Mouse (Mus musculus): ENCODE results near the gene Hpf1. TPM values are rescaled to one million over a fixed set of nuclear protein-coding genes. Genes with fewer than 3 reads are reported as not detected.
A peak's percentile ranks its signal among the peaks of the same experiment; 100 is the strongest.

Hpf1 gene
- polyA plus RNA-seq, 1 experiment from 2014 or later, result 42.4 TPM

DNA sequence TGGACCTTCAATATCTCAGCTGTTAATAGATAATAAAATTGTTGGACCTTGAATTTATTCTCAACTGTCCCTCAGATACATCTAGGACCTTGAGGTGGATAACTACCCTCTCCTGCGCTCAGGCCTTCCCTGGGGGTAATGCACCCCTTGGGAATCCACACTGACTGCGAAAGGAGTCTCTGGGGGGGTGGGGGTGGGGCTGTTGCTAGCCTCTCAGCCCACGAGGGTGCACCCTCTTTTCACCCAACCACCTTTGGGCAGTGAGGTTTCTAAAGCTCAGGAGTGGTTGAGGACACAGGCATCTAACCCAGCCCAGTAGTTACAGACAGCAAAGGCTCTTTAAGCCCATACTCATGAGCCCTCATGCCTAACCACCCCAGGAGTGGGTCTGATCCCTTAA, 29.5 kb upstream of the Hpf1 start:
- Histone ChIP-seq H3K27ac (ENCODE audit: low read depth, low read length) (no peak overlapping the region), H3K27me3 (replicated peaks; ENCODE audit: control insufficient read depth, insufficient read depth, low read length) (no peaks in the 10 kb centered on the region), H3K36me3 (ENCODE audit: control insufficient read depth, insufficient read depth) (no peaks in the 10 kb centered on the region), H3K9me3 (ENCODE audit: control insufficient read depth) (no peaks in the 10 kb centered on the region), H3K9ac (ENCODE audit: low read depth, low read length) (no peak overlapping the region), H3K4me1 (replicated peaks; ENCODE audit: control insufficient read depth, insufficient read depth, low read length) (no peaks in the 10 kb centered on the region), H3K4me3 (ENCODE audit: low read depth, low read length) (no peak overlapping the region), H3K4me2 (replicated peaks; ENCODE audit: low read depth) (no peak overlapping the region)
- WGBS, result 80% methylated on average over 3 of the region's 3 CpGs
- ATAC-seq, result no peak
- TF ChIP-seq CTCF (IDR thresholded peaks at IDR 0.05; ENCODE audit: low read depth), result no peak

DNA sequence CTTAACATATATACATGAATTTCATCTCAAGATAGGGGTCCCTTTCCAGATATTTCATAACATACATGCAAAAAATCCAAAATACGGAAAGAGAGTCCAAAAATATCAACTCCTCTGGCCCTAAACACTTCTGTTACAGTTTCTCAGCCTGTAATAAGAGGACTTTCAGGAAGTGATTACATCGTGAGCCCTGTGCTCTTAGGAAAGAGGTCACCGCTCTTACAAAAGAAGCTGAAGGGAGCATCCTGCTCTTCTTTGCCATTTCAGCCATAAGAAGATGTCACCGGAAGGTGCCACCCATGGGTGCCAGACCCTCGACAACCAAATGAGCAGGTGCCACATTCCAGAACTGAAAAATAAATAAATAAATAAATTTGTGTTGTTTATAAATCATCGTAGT, 28.4 kb upstream of the Hpf1 start:
- Histone ChIP-seq H3K4me3 (ENCODE audit: low read depth, low read length) (no peak overlapping the region), H3K36me3 (ENCODE audit: control insufficient read depth, insufficient read depth) (no peaks in the 10 kb centered on the region), H3K27ac (ENCODE audit: low read depth, low read length) (no peak overlapping the region), H3K4me1 (replicated peaks; ENCODE audit: control insufficient read depth, insufficient read depth, low read length) (no peaks in the 10 kb centered on the region), H3K9me3 (ENCODE audit: control insufficient read depth) (no peaks in the 10 kb centered on the region), H3K27me3 (replicated peaks; ENCODE audit: control insufficient read depth, insufficient read depth, low read length) (no peaks in the 10 kb centered on the region), H3K4me2 (replicated peaks; ENCODE audit: low read depth) (no peak overlapping the region), H3K9ac (ENCODE audit: low read depth, low read length) (no peak overlapping the region)
- TF ChIP-seq CTCF (IDR thresholded peaks at IDR 0.05; ENCODE audit: low read depth), result no peak
- no peak for ATAC-seq
- 86% methylated on average over 6 of the region's 6 CpGs for WGBS

- no peaks in the 10 kb centered on the region for H3K4me1 ChIP-seq (replicated peaks; ENCODE audit: control insufficient read depth, insufficient read depth, low read length)
- H3K27me3 ChIP-seq (replicated peaks; ENCODE audit: control insufficient read depth, insufficient read depth, low read length), result no peaks in the 10 kb centered on the region
- no peak for ATAC-seq
- H3K4me2 ChIP-seq (replicated peaks; ENCODE audit: low read depth), result no peak overlapping the region
- no peaks in the 10 kb centered on the region for H3K36me3 ChIP-seq (ENCODE audit: control insufficient read depth, insufficient read depth)
- H3K9me3 ChIP-seq (ENCODE audit: control insufficient read depth), result no peaks in the 10 kb centered on the region
- WGBS, result 70% methylated on average over 6 of the region's 6 CpGs
- no peak overlapping the region for H3K9ac ChIP-seq (ENCODE audit: low read depth, low read length)
- TF ChIP-seq CTCF (IDR thresholded peaks at IDR 0.05; ENCODE audit: low read depth), result no peak
- no peak overlapping the region for H3K4me3 ChIP-seq (ENCODE audit: low read depth, low read length)
- H3K27ac ChIP-seq (ENCODE audit: low read depth, low read length), result no peak overlapping the region
Observed at GRCm38 (mm10) chr8:60864875-60865274, 25.3 kb upstream of the Hpf1 start.

DNA sequence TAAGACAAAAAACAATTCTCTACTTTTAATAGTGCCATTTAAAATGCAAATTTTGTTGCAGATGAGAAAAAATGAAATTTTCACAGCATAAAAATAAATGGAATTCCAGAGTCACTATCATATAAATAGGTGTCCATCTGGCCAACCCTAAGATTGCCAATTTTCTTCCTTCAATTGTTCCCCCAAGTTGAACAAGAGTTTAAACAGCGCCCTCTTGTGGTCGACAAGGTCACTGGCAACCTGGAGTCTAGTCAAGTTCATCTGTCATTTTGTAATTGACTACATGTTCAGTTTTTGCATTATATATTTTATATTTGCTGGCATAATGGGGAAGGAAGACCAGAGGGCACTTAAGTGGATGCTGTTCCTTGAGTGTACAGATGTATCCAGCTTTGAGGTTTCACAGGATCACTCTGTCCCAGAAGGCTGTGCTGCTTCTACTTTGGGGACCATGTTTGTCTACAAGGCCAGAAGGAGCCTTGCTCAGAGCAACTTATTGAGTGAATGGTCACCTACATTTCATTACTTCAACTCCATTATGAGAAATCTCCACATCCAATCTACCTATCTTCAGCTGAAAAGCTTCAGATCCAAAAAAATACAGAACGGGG, 24.6 kb upstream of the Hpf1 start:
- H3K4me1 ChIP-seq (replicated peaks; ENCODE audit: control insufficient read depth, insufficient read depth, low read length), result no peaks in the 10 kb centered on the region
- H3K27me3 ChIP-seq (replicated peaks; ENCODE audit: control insufficient read depth, insufficient read depth, low read length), result no peaks in the 10 kb centered on the region
- no peak overlapping the region for H3K4me3 ChIP-seq (ENCODE audit: low read depth, low read length)
- H3K27ac ChIP-seq (ENCODE audit: low read depth, low read length), result no peak overlapping the region
- H3K36me3 ChIP-seq (ENCODE audit: control insufficient read depth, insufficient read depth), result no peaks in the 10 kb centered on the region
- H3K9me3 ChIP-seq (ENCODE audit: control insufficient read depth), result no peaks in the 10 kb centered on the region
- WGBS, result 32% methylated on average over 3 of the region's 3 CpGs
- peak; percentile 84 for TF ChIP-seq CTCF (IDR thresholded peaks at IDR 0.05; ENCODE audit: low read depth)
- no peak overlapping the region for H3K4me2 ChIP-seq (replicated peaks; ENCODE audit: low read depth)
- ATAC-seq, result no peak
- H3K9ac ChIP-seq (ENCODE audit: low read depth, low read length), result no peak overlapping the region

GRCm38 (mm10) chr8:60867468-60868115, 22.6 kb upstream of the Hpf1 start:
- Histone ChIP-seq H3K9ac (ENCODE audit: low read depth, low read length) (no peak overlapping the region), H3K27ac (ENCODE audit: low read depth, low read length) (no peak overlapping the region), H3K9me3 (ENCODE audit: control insufficient read depth) (no peaks in the 10 kb centered on the region), H3K27me3 (replicated peaks; ENCODE audit: control insufficient read depth, insufficient read depth, low read length) (no peaks in the 10 kb centered on the region), H3K36me3 (ENCODE audit: control insufficient read depth, insufficient read depth) (no peaks in the 10 kb centered on the region), H3K4me1 (replicated peaks; ENCODE audit: control insufficient read depth, insufficient read depth, low read length) (no peaks in the 10 kb centered on the region), H3K4me2 (replicated peaks; ENCODE audit: low read depth) (no peak overlapping the region), H3K4me3 (ENCODE audit: low read depth, low read length) (no peak overlapping the region)
- no peak for TF ChIP-seq CTCF (IDR thresholded peaks at IDR 0.05; ENCODE audit: low read depth)
- 81% methylated on average over 4 of the region's 4 CpGs for WGBS
- no peak for ATAC-seq

DNA sequence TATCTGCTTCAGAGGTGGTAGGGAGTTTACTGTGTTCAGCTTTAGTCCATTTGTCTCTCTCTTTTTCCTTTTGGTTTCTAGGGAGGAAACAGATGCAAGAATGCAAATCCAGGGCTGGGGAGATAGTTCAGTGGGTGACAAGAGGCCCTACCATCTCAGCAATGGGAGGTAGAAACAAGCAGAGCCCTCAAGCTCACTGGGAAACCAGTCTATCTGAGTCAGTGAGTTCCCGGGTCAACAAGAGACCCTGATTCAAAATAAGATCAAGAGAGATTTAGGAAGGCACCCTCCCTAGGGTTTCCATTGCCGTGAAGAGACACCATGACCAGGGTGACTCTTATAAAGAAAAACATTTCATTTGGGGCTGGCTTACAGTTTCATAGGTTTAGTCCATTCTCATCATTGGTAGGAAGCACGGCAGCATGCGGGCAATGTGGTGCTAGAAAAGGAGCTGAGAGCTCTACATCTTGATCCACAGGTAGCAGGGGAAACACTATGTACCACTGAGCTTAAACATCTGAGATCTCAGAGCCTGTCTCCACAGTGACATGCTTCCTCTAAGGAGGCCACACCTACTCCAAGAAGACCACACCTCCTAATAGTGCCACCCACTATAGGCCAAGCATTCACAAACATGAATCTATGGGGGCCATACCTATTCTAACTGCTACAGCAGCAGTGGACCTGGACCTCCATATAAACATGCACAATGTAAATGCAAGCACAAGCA, 21.8 kb upstream of the Hpf1 start:
- 91% methylated on average over 4 of the region's 4 CpGs for WGBS
- H3K4me3 ChIP-seq (ENCODE audit: low read depth, low read length), result no peak overlapping the region
- no peak overlapping the region for H3K4me2 ChIP-seq (replicated peaks; ENCODE audit: low read depth)
- H3K9me3 ChIP-seq (ENCODE audit: control insufficient read depth), result no peaks in the 10 kb centered on the region
- no peak overlapping the region for H3K9ac ChIP-seq (ENCODE audit: low read depth, low read length)
- H3K4me1 ChIP-seq (replicated peaks; ENCODE audit: control insufficient read depth, insufficient read depth, low read length), result no peaks in the 10 kb centered on the region
- no peak for ATAC-seq
- H3K27ac ChIP-seq (ENCODE audit: low read depth, low read length), result no peak overlapping the region
- no peaks in the 10 kb centered on the region for H3K36me3 ChIP-seq (ENCODE audit: control insufficient read depth, insufficient read depth)
- TF ChIP-seq CTCF (IDR thresholded peaks at IDR 0.05; ENCODE audit: low read depth), result no peak
- no peaks in the 10 kb centered on the region for H3K27me3 ChIP-seq (replicated peaks; ENCODE audit: control insufficient read depth, insufficient read depth, low read length)

Data from intestine, postnatal 0 days (tissue).